Mouse (Mus musculus) MEL-GATA-1-ER (cell line): ENCODE data around the gene Ccnd3.
A peak's percentile ranks its signal among the peaks of the same experiment; 100 is the strongest.
"Not testable (repeated sequence)": the region's sequence is repeated elsewhere in the genome, so short reads cannot be mapped to it uniquely, and the experiment has no call there.

ENCODE experiments used
- DNase-seq: peaks from one replicate; pipeline ENCODE4 v3.0.0-alpha.2; 2012; ENCODE audit warnings: low read depth; ENCODE audit errors: extremely low read depth

Ccnd3 gene

GRCm38 (mm10) chr17:47593854-47594182 lies 89.0 kb downstream of the Ccnd3 start:
- DNase-seq = no peak

- DNase-seq = no peak
These were observed 89.5 kb downstream of the Ccnd3 start for GRCm38 (mm10) chr17:47594183-47594968.

- no peak for DNase-seq
These were observed 90.1 kb downstream of the Ccnd3 start for GRCm38 (mm10) chr17:47594969-47595247.

- DNase-seq = peak; percentile 97
These were observed 90.7 kb downstream of the Ccnd3 start for GRCm38 (mm10) chr17:47595248-47596161.

GRCm38 (mm10) chr17:47596162-47596838 lies 91.4 kb downstream of the Ccnd3 start:
- no peak for DNase-seq

- DNase-seq = no peak
These were observed 92.0 kb downstream of the Ccnd3 start for GRCm38 (mm10) chr17:47596839-47597164.

GRCm38 (mm10) chr17:47597261-47597660 lies 92.4 kb downstream of the Ccnd3 start:
- no peak for DNase-seq

GRCm38 (mm10) chr17:47597838-47598579 lies 93.2 kb downstream of the Ccnd3 start:
- DNase-seq = peak; percentile 95

GRCm38 (mm10) chr17:47598580-47599304 lies 93.9 kb downstream of the Ccnd3 start:
- not testable (repeated sequence) for DNase-seq

- peak; percentile 72 for DNase-seq
These were observed 94.9 kb downstream of the Ccnd3 start for GRCm38 (mm10) chr17:47599511-47600297.

- DNase-seq = no peak
These were observed 95.9 kb downstream of the Ccnd3 start for GRCm38 (mm10) chr17:47600601-47601388.

- DNase-seq = no peak
These were observed 96.5 kb downstream of the Ccnd3 start for GRCm38 (mm10) chr17:47601389-47601755.

- no peak for DNase-seq
These were observed 97.4 kb downstream of the Ccnd3 start for GRCm38 (mm10) chr17:47602289-47602688.

GRCm38 (mm10) chr17:47606220-47606619 lies 101.4 kb downstream of the Ccnd3 start:
- no peak for DNase-seq

- DNase-seq = no peak
These were observed 104.3 kb downstream of the Ccnd3 start for GRCm38 (mm10) chr17:47609182-47609581.

GRCm38 (mm10) chr17:47610849-47611660 lies 106.2 kb downstream of the Ccnd3 start, which contains the start of the genes Bysl, Med20 and Gm20517:
Gene Bysl, minus strand, starts transcription at chr17:47611492.
Gene Med20, plus strand, starts transcription at chr17:47611582.
Gene Gm20517, plus strand, starts transcription at chr17:47611589.
- DNase-seq = peak; percentile 88

- no peak for DNase-seq
These were observed 106.8 kb downstream of the Ccnd3 start for GRCm38 (mm10) chr17:47611661-47611982.

GRCm38 (mm10) chr17:47614018-47614417 lies 109.2 kb downstream of the Ccnd3 start:
- DNase-seq = no peak
